ENCODE assay signal across 9 mouse cellular contexts in genomic region chr15:103453551-103454218, GRCm38 (mm10). TPM values are rescaled to one million over a fixed set of nuclear protein-coding genes. Genes with fewer than 3 reads are reported as not detected.
A peak's percentile ranks its signal among the peaks of the same experiment; 100 is the strongest.
DNase-seq lines count a peak whose midpoint lies in the region; ATAC-seq and TF ChIP-seq lines count a peak whose summit lies in the region.
"Had no signal": no experiment of that assay in that cellular context is flagged by ENCODE, and none has a peak within 500 bp of the region (broad histone marks: within the 10 kb centered on the region; RNA-seq: fewer than 3 reads in every experiment).

TSS of gene Nckap1l (plus strand) at chr15:103453794.

- no peak for TF ChIP-seq POLR2A in small intestine, adult 2 months (IDR thresholded peaks at IDR 0.05; ENCODE audit: low read depth, low read length)

- H3K4me3 ChIP-seq in liver, embryonic 12.5 days, result peak within 1 kb of the TSS; percentile 37
- H3K4me3 ChIP-seq in small intestine, adult 2 months (ENCODE audit: low read depth, low read length), result peak within 1 kb of the TSS; percentile 55
- H3K4me3 ChIP-seq: midbrain, embryonic 12.5 days had no signal

- peak; percentile 23 for DNase-seq in adrenal gland, adult 2 months
- DNase-seq in adrenal gland, postnatal 25 days, result no peak
- DNase-seq in CD4-positive, CD25-positive, alpha-beta regulatory T cell, adult 2 months (ENCODE audit: low read depth, low spot score), result peak; percentile 90
- DNase-seq in gastrocnemius, postnatal 36 days, result peak; percentile 7 to 16
- DNase-seq in retina, embryonic 14.5 days (ENCODE audit: low spot score), result no peak
- no peak for DNase-seq in cerebellum, adult 11 months

- TF ChIP-seq CTCF in small intestine, adult 2 months (IDR thresholded peaks at IDR 0.05; ENCODE audit: extremely low read depth, insufficient read length, insufficient replicate concordance, low read depth, low read length), result no peak

- peak; percentile 82 for ATAC-seq in liver, embryonic 12.5 days

- no peaks in the 10 kb centered on the region for H3K27me3 ChIP-seq in liver, embryonic 12.5 days (replicated peaks)
- H3K27me3 ChIP-seq in small intestine, adult 2 months (ENCODE audit: control insufficient read depth, insufficient read depth, low read length), result no peaks in the 10 kb centered on the region
- H3K27me3 ChIP-seq: midbrain, embryonic 12.5 days had no signal

- H3K9me3 ChIP-seq in liver, embryonic 12.5 days (replicated peaks), result no peaks in the 10 kb centered on the region
- H3K9me3 ChIP-seq: midbrain, embryonic 12.5 days had no signal

- no peak within 1 kb of the TSS for H3K27ac ChIP-seq in liver, embryonic 12.5 days
- peak within 1 kb of the TSS; percentile 67 for H3K27ac ChIP-seq in small intestine, adult 2 months (ENCODE audit: insufficient read depth, low read depth, low read length)
- H3K27ac ChIP-seq: midbrain, embryonic 12.5 days had no signal

- H3K4me1 ChIP-seq in liver, embryonic 12.5 days, result no peaks in the 10 kb centered on the region
- H3K4me1 ChIP-seq in small intestine, adult 2 months (ENCODE audit: control insufficient read depth, insufficient read depth, insufficient read length, low read length), result 0 out of 2 replicates have a peak, but pooled peaks cover 3% of the 10 kb centered on the region
- H3K4me1 ChIP-seq: midbrain, embryonic 12.5 days had no signal

- intact Hi-C loops in gastrocnemius, postnatal 36 days (cut with DNase I), result no loop called here

- peak within 1 kb of the TSS; percentile 46 for H3K4me2 ChIP-seq in liver, embryonic 12.5 days
- H3K4me2 ChIP-seq: midbrain, embryonic 12.5 days had no signal

- H3K9ac ChIP-seq in liver, embryonic 12.5 days, result no peak within 1 kb of the TSS; the same call in 1 of the 2 replicates
- H3K9ac ChIP-seq: midbrain, embryonic 12.5 days had no signal

- WGBS in liver, embryonic 12.5 days (ENCODE audit: insufficient replicate concordance), result 25% methylated on average over 13 of the region's 13 CpGs
- WGBS in small intestine, adult 2 months, result 78% methylated on average over 13 of the region's 13 CpGs

- no peaks in the 10 kb centered on the region for H3K36me3 ChIP-seq in liver, embryonic 12.5 days
- no peaks in the 10 kb centered on the region for H3K36me3 ChIP-seq in small intestine, adult 2 months (ENCODE audit: control insufficient read depth, insufficient read depth, low read length)
- H3K36me3 ChIP-seq: midbrain, embryonic 12.5 days had no signal

RNA-seq across cellular contexts. Expression of gene Nckap1l, which starts in this region (rescaled TPM):
- total RNA-seq in adrenal gland, adult 2 months (2021), result 1 to 10 TPM; 4.7 to 6.5 TPM
- 2.6 and 3.5 TPM in 2 replicates for polyA plus RNA-seq in adrenal gland, adult 2 months (2012; rRNA removed)
- total RNA-seq in adrenal gland, postnatal 25 days (2021), result 2.5 and 3.0 TPM in 2 replicates
- 1 to 10 TPM; 1.2 to 1.3 TPM for total RNA-seq in gastrocnemius, postnatal 36 days (2021)
- polyA plus RNA-seq in liver, embryonic 12.5 days (2016; fragmentation: Nextera tagmentation; extraction: Ambion mirVana), result 7.8 and 9.1 TPM in 2 replicates
- polyA plus RNA-seq in small intestine, adult 2 months (2012; rRNA removed), result 3.4 and 5.9 TPM in 2 replicates

Comparison
In these comparisons a context has a peak if more than half of its experiments do, and no peak if none do; other contexts are left out.
1. DNase-seq: peak in adrenal gland, adult 2 months (single experiment), CD4-positive, CD25-positive, alpha-beta regulatory T cell, adult 2 months (single experiment) and gastrocnemius, postnatal 36 days (2 of 2); none in adrenal gland, postnatal 25 days (single experiment), retina, embryonic 14.5 days (single experiment) and cerebellum, adult 11 months (single experiment).